Mouse (Mus musculus): ENCODE measurements around the gene Foxp1. TPM values are rescaled to one million over a fixed set of nuclear protein-coding genes. Genes with fewer than 3 reads are reported as not detected.

The Foxp1 gene
- polyA plus RNA-seq, 1 experiment from 2014 or later, result 121 TPM

- ATAC-seq, result no peak
- Histone ChIP-seq H3K4me2 (replicated peaks; ENCODE audit: low read depth, low read length) (no peak overlapping the region), H3K4me3 (ENCODE audit: low read depth, low read length) (no peak overlapping the region), H3K27me3 (replicated peaks; ENCODE audit: insufficient read depth, low read length) (no peaks in the 10 kb centered on the region), H3K36me3 (ENCODE audit: insufficient read depth, low read length) (no peaks in the 10 kb centered on the region), H3K27ac (ENCODE audit: low read length) (0 out of 2 replicates have a peak overlapping the region, but pooled peaks have one; percentile 9), H3K9ac (replicated peaks; ENCODE audit: low read depth) (no peak overlapping the region), H3K9me3 (ENCODE audit: low read length) (no peaks in the 10 kb centered on the region), H3K4me1 (ENCODE audit: insufficient read depth, low read depth, low read length) (peaks cover 3% of the 10 kb centered on the region; the same call in 1 of the 2 replicates)
- peak; percentile 36 for DNase-seq (ENCODE audit: low spot score)
- TF ChIP-seq CTCF (IDR thresholded peaks at IDR 0.05) (no peak), EP300 (IDR thresholded peaks at IDR 0.05) (no peak)
- 32% methylated on average over 6 of the region's 6 CpGs for WGBS
Observed at GRCm38 (mm10) chr6:99364545-99364944, 158.0 kb downstream of the Foxp1 start.

- H3K27ac ChIP-seq (ENCODE audit: low read length), result no peak overlapping the region
Observed at GRCm38 (mm10) chr6:99360581-99360980, 161.9 kb downstream of the Foxp1 start.

GRCm38 (mm10) chr6:99359765-99360499 is 162.6 kb downstream of the Foxp1 start:
- Histone ChIP-seq H3K36me3 (ENCODE audit: insufficient read depth, low read length) (no peaks in the 10 kb centered on the region), H3K27me3 (replicated peaks; ENCODE audit: insufficient read depth, low read length) (no peaks in the 10 kb centered on the region), H3K27ac (ENCODE audit: low read length) (no peak overlapping the region), H3K9ac (replicated peaks; ENCODE audit: low read depth) (no peak overlapping the region), H3K9me3 (ENCODE audit: low read length) (no peaks in the 10 kb centered on the region), H3K4me2 (replicated peaks; ENCODE audit: low read depth, low read length) (no peak overlapping the region), H3K4me1 (ENCODE audit: insufficient read depth, low read depth, low read length) (peaks cover 5% of the 10 kb centered on the region; the same call in 1 of the 2 replicates), H3K4me3 (ENCODE audit: low read depth, low read length) (no peak overlapping the region)
- WGBS, result 49% methylated on average over 6 of the region's 6 CpGs
- DNase-seq (ENCODE audit: low spot score) (no peak), ATAC-seq (no peak)
- TF ChIP-seq CTCF (IDR thresholded peaks at IDR 0.05) (no peak), EP300 (IDR thresholded peaks at IDR 0.05) (no peak)

More at GRCm38 (mm10) chr6:99360581-99360980, 161.9 kb downstream of the Foxp1 start:
- no peaks in the 10 kb centered on the region for H3K27me3 ChIP-seq (replicated peaks; ENCODE audit: insufficient read depth, low read length)
- no peak overlapping the region for H3K9ac ChIP-seq (replicated peaks; ENCODE audit: low read depth)
- DNase-seq (ENCODE audit: low spot score) (no peak), ATAC-seq (no peak)
- no peaks in the 10 kb centered on the region for H3K9me3 ChIP-seq (ENCODE audit: low read length)
- H3K4me3 ChIP-seq (ENCODE audit: low read depth, low read length), result no peak overlapping the region
- H3K36me3 ChIP-seq (ENCODE audit: insufficient read depth, low read length), result no peaks in the 10 kb centered on the region
- WGBS, result 74% methylated on average over 4 of the region's 4 CpGs
- no peak overlapping the region for H3K4me2 ChIP-seq (replicated peaks; ENCODE audit: low read depth, low read length)
- peaks cover 5% of the 10 kb centered on the region; the same call in 1 of the 2 replicates for H3K4me1 ChIP-seq (ENCODE audit: insufficient read depth, low read depth, low read length)
- TF ChIP-seq EP300 (IDR thresholded peaks at IDR 0.05), result no peak
- TF ChIP-seq CTCF (IDR thresholded peaks at IDR 0.05), result no peak

GRCm38 (mm10) chr6:99359036-99359698 is 163.4 kb downstream of the Foxp1 start:
- Histone ChIP-seq H3K9me3 (ENCODE audit: low read length) (no peaks in the 10 kb centered on the region), H3K4me1 (ENCODE audit: insufficient read depth, low read depth, low read length) (peaks cover 5% of the 10 kb centered on the region; the same call in 1 of the 2 replicates), H3K27ac (ENCODE audit: low read length) (no peak overlapping the region), H3K9ac (replicated peaks; ENCODE audit: low read depth) (no peak overlapping the region), H3K36me3 (ENCODE audit: insufficient read depth, low read length) (no peaks in the 10 kb centered on the region), H3K4me2 (replicated peaks; ENCODE audit: low read depth, low read length) (no peak overlapping the region), H3K4me3 (ENCODE audit: low read depth, low read length) (no peak overlapping the region), H3K27me3 (replicated peaks; ENCODE audit: insufficient read depth, low read length) (no peaks in the 10 kb centered on the region)
- TF ChIP-seq CTCF (IDR thresholded peaks at IDR 0.05) (no peak), EP300 (IDR thresholded peaks at IDR 0.05) (no peak)
- ATAC-seq, result no peak
- 57% methylated on average over 9 of the region's 9 CpGs for WGBS
- no peak for DNase-seq (ENCODE audit: low spot score)

- DNase-seq (ENCODE audit: low spot score), result no peak
- H3K36me3 ChIP-seq (ENCODE audit: insufficient read depth, low read length), result no peaks in the 10 kb centered on the region
- no peak for ATAC-seq
- no peak overlapping the region for H3K4me3 ChIP-seq (ENCODE audit: low read depth, low read length)
- H3K4me1 ChIP-seq (ENCODE audit: insufficient read depth, low read depth, low read length), result peaks cover 5% of the 10 kb centered on the region; the same call in 1 of the 2 replicates
- no peaks in the 10 kb centered on the region for H3K9me3 ChIP-seq (ENCODE audit: low read length)
- no peak overlapping the region for H3K27ac ChIP-seq (ENCODE audit: low read length)
- H3K9ac ChIP-seq (replicated peaks; ENCODE audit: low read depth), result no peak overlapping the region
- no peaks in the 10 kb centered on the region for H3K27me3 ChIP-seq (replicated peaks; ENCODE audit: insufficient read depth, low read length)
- H3K4me2 ChIP-seq (replicated peaks; ENCODE audit: low read depth, low read length), result no peak overlapping the region
- TF ChIP-seq CTCF (IDR thresholded peaks at IDR 0.05) (no peak), EP300 (IDR thresholded peaks at IDR 0.05) (no peak)
- WGBS, result 83% methylated on average over 2 of the region's 2 CpGs
Observed at GRCm38 (mm10) chr6:99357931-99358330, 164.6 kb downstream of the Foxp1 start.

- Histone ChIP-seq H3K4me3 (ENCODE audit: low read depth, low read length) (no peak overlapping the region), H3K27ac (ENCODE audit: low read length) (no peak overlapping the region), H3K36me3 (ENCODE audit: insufficient read depth, low read length) (no peaks in the 10 kb centered on the region), H3K27me3 (replicated peaks; ENCODE audit: insufficient read depth, low read length) (no peaks in the 10 kb centered on the region), H3K9me3 (ENCODE audit: low read length) (no peaks in the 10 kb centered on the region), H3K4me1 (ENCODE audit: insufficient read depth, low read depth, low read length) (peaks cover under 1% of the 10 kb centered on the region; the same call in 1 of the 2 replicates), H3K4me2 (replicated peaks; ENCODE audit: low read depth, low read length) (no peak overlapping the region), H3K9ac (replicated peaks; ENCODE audit: low read depth) (no peak overlapping the region)
- TF ChIP-seq CTCF (IDR thresholded peaks at IDR 0.05) (no peak), EP300 (IDR thresholded peaks at IDR 0.05) (no peak)
- WGBS, result 51% methylated on average over 2 of the region's 2 CpGs
- DNase-seq (ENCODE audit: low spot score), result no peak
- no peak for ATAC-seq
Observed at GRCm38 (mm10) chr6:99354338-99354737, 168.2 kb downstream of the Foxp1 start.
